Comparison of ENCODE assay signal across 16 mouse cellular contexts in the genomic region with DNA sequence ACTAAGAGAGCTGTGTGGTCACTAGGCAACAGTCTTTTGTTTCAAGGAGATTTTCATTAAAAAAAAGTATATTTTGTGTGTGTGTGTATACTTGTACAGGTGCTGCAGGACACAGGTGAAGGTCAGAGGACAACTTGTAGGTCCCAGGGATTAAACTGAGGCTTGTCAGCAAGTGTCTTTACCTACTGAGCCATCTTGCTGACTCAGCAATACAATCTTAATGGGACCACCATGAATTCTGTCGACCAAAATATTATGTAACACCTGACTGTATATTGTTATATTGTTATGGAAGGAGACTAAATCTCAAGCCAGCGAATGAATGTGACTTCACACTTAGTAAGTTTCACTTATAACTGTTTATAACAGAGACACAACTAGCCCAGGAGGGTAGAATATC. TPM values are rescaled to one million over a fixed set of nuclear protein-coding genes. Genes with fewer than 3 reads are reported as not detected.
DNase-seq lines count a peak whose midpoint lies in the region; TF ChIP-seq lines count a peak whose summit lies in the region.
"Had no signal": no experiment of that assay in that cellular context is flagged by ENCODE, and none has a peak within 500 bp of the region (broad histone marks: within the 10 kb centered on the region; RNA-seq: fewer than 3 reads in every experiment).

No protein-coding gene starts in this region.

- in situ Hi-C loops in CH12.LX (cut with MboI; ENCODE audit: low pct_ligation_motif_present, low pct_unique_long_range_greater_than_20kb, low sequenced_read_pairs) (loop anchor here (5.0 to 25.0 kb wide), 2 partner anchors 136 to 514 kb away; no protein-coding TSS in a partner anchor), ES-E14 (cut with MboI; ENCODE audit: low sequenced_read_pairs in 2 of 2, unreplicated experiment in 2 of 2) (loop anchor here in 1 of 2 experiments (10.0 kb wide), 1 partner anchor 133 kb away; no protein-coding TSS in a partner anchor)

- TF ChIP-seq RAD21 in CH12.LX (IDR thresholded peaks at IDR 0.05; ENCODE audit: low read depth, low read length) (no peak), MEL (IDR thresholded peaks at IDR 0.05; ENCODE audit: low read depth, low read length) (no peak)

- TF ChIP-seq EP300 in CH12.LX (IDR thresholded peaks at IDR 0.05; ENCODE audit: low read length) (no peak), MEL (IDR thresholded peaks at IDR 0.05; ENCODE audit: low read depth in 1 of 2, low read length in 2 of 2) (no peak)

- H3K79me2 ChIP-seq in CH12.LX (replicated peaks; ENCODE audit: control insufficient read depth, extremely low read depth, insufficient read depth, poor library complexity, severe bottlenecking) = no peaks in the 10 kb centered on the region
- no peaks in the 10 kb centered on the region for H3K79me2 ChIP-seq in MEL (ENCODE audit: control insufficient read depth, insufficient read depth, low read length, poor library complexity)

- DNase-seq in CH12.LX (ENCODE audit: extremely low read depth) = no peak
- DNase-seq in ES-E14 (ENCODE audit: low read depth, low spot score) = no peak
- no peak for DNase-seq in MEL (ENCODE audit: low read depth, low spot score)
- DNase-seq in urinary bladder, postnatal 25 days (ENCODE audit: low spot score) = no peak
- DNase-seq in layer of hippocampus, adult 8-10 months (ENCODE audit: low spot score in 2 of 2) = no peak
- no peak for DNase-seq in layer of hippocampus, adult 9-11 months
- DNase-seq: adrenal gland, adult 8-10 months; cerebellum, adult 11-12 months had no signal

- H3K27me3 ChIP-seq in CH12.LX (replicated peaks) (no peaks in the 10 kb centered on the region), MEL (ENCODE audit: control insufficient read depth in 1 of 2, insufficient read depth in 2 of 2, low read length in 2 of 2) (peaks cover 0 to 3% of the 10 kb centered on the region in 2 experiments; a peak in 3 of 4 replicates)
- H3K27me3 ChIP-seq: Patski had no signal

- H3K4me1 ChIP-seq in CH12.LX (ENCODE audit: control insufficient read depth in 1 of 2, insufficient read depth in 2 of 2) (no peaks in the 10 kb centered on the region; a peak in 1 of 4 replicates), ES-E14 (ENCODE audit: control insufficient read depth in 2 of 2, insufficient read depth in 2 of 2, low read length in 2 of 2, poor library complexity in 1 of 2) (0 out of 4 replicates have a peak, but pooled peaks cover 0 to 2% of the 10 kb centered on the region in 2 experiments), MEL (ENCODE audit: control insufficient read depth in 1 of 2, insufficient read depth in 2 of 2, low read length in 2 of 2) (no peaks in the 10 kb centered on the region)

- H3K4me3 ChIP-seq in CH12.LX (replicated peaks in 1 of 3; ENCODE audit: low read depth in 2 of 3, low read length in 2 of 3, poor library complexity in 1 of 3) (no peak overlapping the region), ES-E14 (ENCODE audit: insufficient read depth in 1 of 2, low read depth in 1 of 2, low read length in 2 of 2, poor library complexity in 1 of 2, severe bottlenecking in 1 of 2) (no peak overlapping the region), MEL (ENCODE audit: control insufficient read depth in 1 of 2, insufficient read depth in 1 of 2, low read depth in 2 of 2, low read length in 2 of 2) (no peak overlapping the region)

- no peak overlapping the region for H3K9ac ChIP-seq in CH12.LX (ENCODE audit: insufficient read depth, low read depth)
- no peak overlapping the region for H3K9ac ChIP-seq in ES-E14 (ENCODE audit: insufficient read depth, low read depth, low read length, poor library complexity, severe bottlenecking)
- H3K9ac ChIP-seq in MEL (ENCODE audit: control insufficient read depth, low read depth, low read length, poor library complexity, severe bottlenecking) = no peak overlapping the region

- no peak overlapping the region for H3K4me2 ChIP-seq in CH12.LX (ENCODE audit: insufficient read depth, low read depth, poor library complexity, severe bottlenecking)

- H3K27ac ChIP-seq in CH12.LX (ENCODE audit: insufficient read depth, low read depth) = no peak overlapping the region
- no peak overlapping the region for H3K27ac ChIP-seq in ES-E14 (ENCODE audit: insufficient read depth, low read depth, low read length, poor library complexity, severe bottlenecking)
- no peak overlapping the region for H3K27ac ChIP-seq in MEL (ENCODE audit: control insufficient read depth, low read depth, low read length)

- no peak for TF ChIP-seq CTCF in CH12.LX (conservative IDR thresholded peaks at IDR 0.05 in 1 of 2, IDR thresholded peaks at IDR 0.05 in 1 of 2; ENCODE audit: low read depth in 2 of 2, low read length in 2 of 2)
- TF ChIP-seq CTCF in MEL (IDR thresholded peaks at IDR 0.05 in 2 of 3, conservative IDR thresholded peaks at IDR 0.05 in 1 of 3; ENCODE audit: control insufficient read depth in 1 of 3, insufficient read depth in 1 of 3, low read depth in 2 of 3, low read length in 3 of 3, poor library complexity in 1 of 3, severe bottlenecking in 1 of 3) = no peak

- TF ChIP-seq POLR2A in CH12.LX (IDR thresholded peaks at IDR 0.05; ENCODE audit: low read depth, low read length) (no peak), MEL (IDR thresholded peaks at IDR 0.05; ENCODE audit: control insufficient read depth in 1 of 2, insufficient read depth in 1 of 2, low read depth in 1 of 2, low read length in 2 of 2, poor library complexity in 1 of 2) (no peak)

- H3K9me3 ChIP-seq in CH12.LX (replicated peaks; ENCODE audit: low read length) (no peaks in the 10 kb centered on the region), ES-E14 (ENCODE audit: control insufficient read depth, insufficient read depth, low read depth, low read length) (no peaks in the 10 kb centered on the region), MEL (replicated peaks; ENCODE audit: insufficient read depth, low read length) (no peaks in the 10 kb centered on the region)
- H3K9me3 ChIP-seq: G1E had no signal

- H3K36me3 ChIP-seq in CH12.LX (replicated peaks in 1 of 2; ENCODE audit: control insufficient read depth in 1 of 2, insufficient read depth in 1 of 2, low read length in 1 of 2) = no peaks in the 10 kb centered on the region
- no peaks in the 10 kb centered on the region for H3K36me3 ChIP-seq in ES-E14 (ENCODE audit: control insufficient read depth, insufficient read depth, low read length, poor library complexity, severe bottlenecking)
- no peaks in the 10 kb centered on the region for H3K36me3 ChIP-seq in MEL (ENCODE audit: control insufficient read depth in 1 of 2, insufficient read depth in 2 of 2, low read length in 2 of 2)
- H3K36me3 ChIP-seq: G1E had no signal

- dilution Hi-C loops in CH12.LX (cut with MboI; ENCODE audit: extremely low pct_ligation_motif_present, extremely low pct_unique_long_range_greater_than_20kb, low sequenced_read_pairs) = no loop called here

TF ChIP-seq in CH12.LX, 34 proteins besides CTCF, POLR2A, EP300 and RAD21:
- TF ChIP-seq MAFK (IDR thresholded peaks at IDR 0.05; ENCODE audit: insufficient replicate concordance, low read length) (peak; percentile 97), ETS1 (conservative IDR thresholded peaks at IDR 0.05; ENCODE audit: low read depth, low read length) (no peak)

TF ChIP-seq in ES-E14, 5 proteins besides CTCF, POLR2A, EP300 and RAD21:
- TF ChIP-seq ZNF384 (IDR thresholded peaks at IDR 0.05; ENCODE audit: low read depth, low read length) (no peak), HCFC1 (IDR thresholded peaks at IDR 0.05; ENCODE audit: borderline replicate concordance, insufficient read depth, low read length) (no peak), ZC3H11A (IDR thresholded peaks at IDR 0.05; ENCODE audit: borderline replicate concordance, low read depth, low read length) (no peak), MAFK (IDR thresholded peaks at IDR 0.05; ENCODE audit: insufficient read depth, low read depth, low read length) (peak; percentile 98), CHD2 (IDR thresholded peaks at IDR 0.05; ENCODE audit: low read depth, low read length) (no peak)

TF ChIP-seq in MEL, 35 proteins besides CTCF, POLR2A, EP300 and RAD21:
- TF ChIP-seq NRF1 (IDR thresholded peaks at IDR 0.05; ENCODE audit: insufficient read depth, low read depth, low read length, poor library complexity, severe bottlenecking) = no peak
- TF ChIP-seq MAFK (IDR thresholded peaks at IDR 0.05; ENCODE audit: borderline replicate concordance, low read depth, low read length) = peak; percentile 87
TF ChIP-seq in MEL: peak in this region for 1.

RNA-seq across cellular contexts. Expression of gene Smyd1, which starts 24.0 kb away (rescaled TPM):
- 0.08 TPM in 2 replicates for total RNA-seq in CH12.LX (2012; rRNA removed)
- 0.08 and 0.61 TPM in 2 replicates for total RNA-seq in CH12.LX (2014; rRNA removed)
- polyA plus RNA-seq in CH12.LX (2012; ENCODE audit: insufficient read length, low read depth) = 0.27 and 0.37 TPM in 2 replicates
- 4.2 and 6.8 TPM in 2 replicates for total RNA-seq in ES-E14 (2012; rRNA removed)
- total RNA-seq in MEL (2012; rRNA removed) = 0.07 TPM in 1 of 2 replicates, not detected in the other
- polyA plus RNA-seq in MEL (2012; ENCODE audit: insufficient read depth in 1 of 2, insufficient read length in 2 of 2, low read depth in 1 of 2, low replicate concordance in 2 of 2, missing spikeins in 1 of 2) = under 1 TPM in 1 of 2 experiments, not detected in 1; 0.19 TPM
- 1 to 10 TPM in 1 of 4 experiments, under 1 TPM in 3; 0.36 to 1.4 (median 0.62) TPM for total RNA-seq in layer of hippocampus, adult 8-10 months (2022)
- polyA plus RNA-seq: activated CD4-positive, CD25-positive, alpha-beta regulatory T cell, adult 4 months; G1E had no signal

RNA-seq across cellular contexts. Expression of gene Cd8b1, which starts 24.5 kb away (rescaled TPM):
- 0.21 and 0.25 TPM in 2 replicates for total RNA-seq in CH12.LX (2012; rRNA removed)
- 0.20 and 0.30 TPM in 2 replicates for total RNA-seq in CH12.LX (2014; rRNA removed)
- polyA plus RNA-seq in CH12.LX (2012; ENCODE audit: insufficient read length, low read depth) = 0.49 and 0.51 TPM in 2 replicates
- 0.21 TPM in 1 of 2 replicates, not detected in the other for total RNA-seq in ES-E14 (2012; rRNA removed)
- not detected in 2 replicates for total RNA-seq in MEL (2012; rRNA removed)
- not detected for polyA plus RNA-seq in MEL (2012; ENCODE audit: insufficient read depth in 1 of 2, insufficient read length in 2 of 2, low read depth in 1 of 2, low replicate concordance in 2 of 2, missing spikeins in 1 of 2)
- not detected for total RNA-seq in layer of hippocampus, adult 8-10 months (2022)
- total RNA-seq: adrenal gland, postnatal 25 days; adrenal gland, postnatal 4 days had no signal
- polyA plus RNA-seq: brain, embryonic 14.5 days; C2C12; cerebellum, adult 2 months; G1E had no signal

RNA-seq across cellular contexts. Expression of gene Krcc1, which starts 26.6 kb away (rescaled TPM):
- total RNA-seq in CH12.LX (2012; rRNA removed) (16.7 and 18.7 TPM in 2 replicates), CH12.LX (2014; rRNA removed) (40.2 and 42.0 TPM in 2 replicates), ES-E14 (2012; rRNA removed) (13.2 and 19.2 TPM in 2 replicates), MEL (2012; rRNA removed) (19.3 and 25.8 TPM in 2 replicates)
- polyA plus RNA-seq in CH12.LX (2012; ENCODE audit: insufficient read length, low read depth) (23.6 and 28.2 TPM in 2 replicates), MEL (2012; ENCODE audit: insufficient read depth in 1 of 2, insufficient read length in 2 of 2, low read depth in 1 of 2, low replicate concordance in 2 of 2, missing spikeins in 1 of 2) (10 to 100 TPM in 1 of 2 experiments, not detected in 1; 31.6 TPM)
- total RNA-seq in layer of hippocampus, adult 8-10 months (2022) = 10 to 100 TPM; 15.5 to 22.7 (median 17.5) TPM

Comparison
In these comparisons a context has a peak if more than half of its experiments do, and no peak if none do; other contexts are left out.
1. Of the 35 proteins assayed by ChIP-seq in both MEL and CH12.LX: peak only in MEL: none; only in CH12.LX: none; in both: MAFK; in neither: 34.